Mouse (Mus musculus) cortical plate, adult 2 months (tissue): ENCODE measurements around the gene Ndufs7.

Experiments
- CTCF ChIP-seq: fragments of 200-500 bp; IDR thresholded peaks from 2 replicates; pipeline ENCODE4 v1.5.1; 2011; ENCODE audit warnings: mild to moderate bottlenecking, control low read depth, low read length; ENCODE audit not compliant: insufficient read depth; ENCODE audit errors: extremely low read depth
- POLR2A ChIP-seq: fragments of 200-500 bp; IDR thresholded peaks from 2 replicates; pipeline ENCODE4 v1.6.1; 2011; ENCODE audit warnings: mild to moderate bottlenecking, low read length, control low read depth; ENCODE audit not compliant: insufficient read depth; ENCODE audit errors: extremely low read depth

GRCm38 (mm10) chr10:80298571-80299281 is 49.8 kb downstream of the Ndufs7 start:
- TF ChIP-seq POLR2A (peak; percentile 87), CTCF (no peak)
